Mouse (Mus musculus) frontal cortex, adult 2 months (tissue): ENCODE results near the gene Inha. TPM values are rescaled to one million over a fixed set of nuclear protein-coding genes. Genes with fewer than 3 reads are reported as not detected.

Experiments used
- DNase-seq, 2 experiments: peaks; one replicate each; pipeline ENCODE4 v3.0.0; 2022; ENCODE audit warnings: low spot score in 1 of 2; ENCODE audit errors: extremely low spot score in 1 of 2
- polyA plus RNA-seq: library from polyadenylated mRNA; depleted of rRNA; stranded (reverse); fragments of >200 nt; gene quantifications from 2 replicates; pipeline ENCODE4 v1.2.3, GENCODE M21; 2012

The Inha gene
- polyA plus RNA-seq, 1 experiment = 80.9 TPM

GRCm38 (mm10) chr1:75487405-75488161 lies 19.3 kb upstream of the Inha start:
- peak in 1 of 2 experiments; percentile 74 for DNase-seq

GRCm38 (mm10) chr1:75490785-75491551 lies 15.9 kb upstream of the Inha start:
- no peak for DNase-seq

GRCm38 (mm10) chr1:75492579-75493170 lies 14.2 kb upstream of the Inha start:
- no peak for DNase-seq

GRCm38 (mm10) chr1:75494878-75495548 lies 11.9 kb upstream of the Inha start:
- peak in 1 of 2 experiments; percentile 63 for DNase-seq

- no peak for DNase-seq
Measured at GRCm38 (mm10) chr1:75498897-75499296, 8.0 kb upstream of the Inha start.

- no peak for DNase-seq
Measured at GRCm38 (mm10) chr1:75499441-75499840, 7.4 kb upstream of the Inha start.

- no peak for DNase-seq
Measured at GRCm38 (mm10) chr1:75501905-75502304, 5.0 kb upstream of the Inha start.

- no peak for DNase-seq
Measured at GRCm38 (mm10) chr1:75502945-75503650, 3.8 kb upstream of the Inha start.

GRCm38 (mm10) chr1:75503651-75503980 lies 3.3 kb upstream of the Inha start:
- DNase-seq = no peak

GRCm38 (mm10) chr1:75504256-75505045 lies 2.4 kb upstream of the Inha start:
- peak in 1 of 2 experiments; percentile 75 for DNase-seq

GRCm38 (mm10) chr1:75505159-75505955 lies 1.5 kb upstream of the Inha start:
- DNase-seq = peak; percentile 69 to 85

- no peak for DNase-seq
Measured at GRCm38 (mm10) chr1:75505956-75506831, 683 bp upstream of the Inha start, which contains the start of gene Obsl1. Gene Obsl1, minus strand, starts transcription at chr1:75506452.

- no peak for DNase-seq
Measured at GRCm38 (mm10) chr1:75509586-75509985, 2.7 kb downstream of the Inha start.

- DNase-seq = no peak
Measured at GRCm38 (mm10) chr1:75510154-75510553, 3.3 kb downstream of the Inha start.

GRCm38 (mm10) chr1:75511437-75512210 lies 4.7 kb downstream of the Inha start:
- DNase-seq = no peak

- no peak for DNase-seq
Measured at GRCm38 (mm10) chr1:75512550-75512949, 5.7 kb downstream of the Inha start.
